Mouse (Mus musculus) liver, embryonic 15.5 days (tissue): ENCODE measurements at regions not wholly inside any gene's neighbourhood (a gene's known extent, or its start where the extent isn't known, plus 50 kb on each side); places are given as distances from the start of the nearest gene placed in this dataset.

ENCODE experiments used
- ATAC-seq: fragments of 200-750 bp; cut with Nextera tagmentation; 2 replicates; pipeline ENCODE4 v1.8.0; 2017; ENCODE audit warnings: moderate number of reproducible peaks, mild to moderate bottlenecking, moderate library complexity; ENCODE audit not compliant: insufficient read depth
- H3K27ac ChIP-seq: fragments of 300-500 bp; sonication (generic); replicated peaks from 2 replicates; pipeline ENCODE4 v1.5.1; 2015; ENCODE audit warnings: mild to moderate bottlenecking, inconsistent platforms
- H3K27me3 ChIP-seq: fragments of 300-500 bp; sonication (generic); 2 replicates; pipeline ENCODE4 v1.6.1; 2015; ENCODE audit warnings: mild to moderate bottlenecking, inconsistent platforms
- H3K36me3 ChIP-seq: fragments of 300-500 bp; sonication (generic); replicated peaks from 2 replicates; pipeline ENCODE4 v1.6.1; 2015; ENCODE audit warnings: moderate library complexity, mild to moderate bottlenecking, inconsistent platforms
- H3K4me1 ChIP-seq: fragments of 300-500 bp; sonication (generic); replicated peaks from 2 replicates; pipeline ENCODE4 v1.6.1; 2015; ENCODE audit warnings: inconsistent platforms
- H3K4me2 ChIP-seq: fragments of 300-500 bp; sonication (generic); 2 replicates; pipeline ENCODE4 v1.6.1; 2015; ENCODE audit warnings: moderate library complexity, mild to moderate bottlenecking, inconsistent platforms
- H3K4me3 ChIP-seq: fragments of 300-500 bp; sonication (generic); replicated peaks from 2 replicates; pipeline ENCODE4 v1.5.1; 2015; ENCODE audit warnings: mild to moderate bottlenecking, inconsistent platforms
- H3K9ac ChIP-seq: fragments of 300-500 bp; sonication (generic); 2 replicates; pipeline ENCODE4 v1.6.1; 2015; ENCODE audit warnings: moderate library complexity, mild to moderate bottlenecking, inconsistent platforms
- H3K9me3 ChIP-seq: fragments of 300-500 bp; sonication (generic); replicated peaks from 2 replicates; pipeline ENCODE4 v1.6.1; 2016; ENCODE audit warnings: inconsistent platforms
- WGBS: fragments of 180-500 bp; shearing (Covaris S2); methylation state at CpG from one replicate; pipeline ENCODE4 v1.1.7; 2015; ENCODE audit warnings: mixed read lengths; ENCODE audit not compliant: insufficient replicate concordance; 5-methylcytosine and 5-hydroxymethylcytosine counted together

GRCm38 (mm10) chrX:166718075-166718474 is 132.6 kb upstream of the Egfl6 start:
- no peak for ATAC-seq
- Histone ChIP-seq H3K27me3 (no peaks in the 10 kb centered on the region), H3K36me3 (no peaks in the 10 kb centered on the region), H3K4me3 (no peak overlapping the region), H3K9ac (no peak overlapping the region), H3K4me1 (no peaks in the 10 kb centered on the region), H3K4me2 (no peak overlapping the region), H3K27ac (no peak overlapping the region), H3K9me3 (no peaks in the 10 kb centered on the region)

GRCm38 (mm10) chrX:166709306-166709705 is 123.8 kb upstream of the Egfl6 start:
- no peak for ATAC-seq
- WGBS, result 51% methylated on average over 2 of the region's 2 CpGs

DNA sequence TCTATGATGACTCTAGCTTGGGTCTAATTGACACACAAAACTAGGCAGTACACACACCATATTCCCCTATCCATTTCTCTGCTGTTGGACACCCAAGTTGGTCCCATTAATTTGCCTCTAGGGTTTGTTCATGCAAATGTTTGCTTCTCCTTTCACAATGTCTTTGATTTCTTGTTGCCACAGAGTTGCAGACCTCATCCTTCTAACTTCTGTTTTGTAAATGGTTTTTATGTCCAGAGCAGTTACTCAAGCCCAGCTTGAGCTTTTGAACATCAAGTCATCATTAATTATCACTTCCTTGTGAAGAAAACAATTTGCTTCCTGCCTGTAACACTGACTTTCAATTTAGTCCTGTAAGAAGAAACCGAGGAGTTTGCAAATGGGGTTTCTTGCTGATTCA is 122.6 kb upstream of the Egfl6 start:
- Histone ChIP-seq H3K4me1 (no peaks in the 10 kb centered on the region), H3K9me3 (no peaks in the 10 kb centered on the region), H3K9ac (no peak overlapping the region), H3K27me3 (no peaks in the 10 kb centered on the region), H3K4me3 (no peak overlapping the region), H3K36me3 (no peaks in the 10 kb centered on the region), H3K4me2 (no peak overlapping the region), H3K27ac (no peak overlapping the region)
- ATAC-seq, result no peak
- WGBS, result 62% methylated on average over 1 of the region's 1 CpGs

More at GRCm38 (mm10) chrX:166709306-166709705, 123.8 kb upstream of the Egfl6 start:
- Histone ChIP-seq H3K27ac (no peak overlapping the region), H3K9me3 (no peaks in the 10 kb centered on the region), H3K4me3 (no peak overlapping the region), H3K4me2 (no peak overlapping the region), H3K36me3 (no peaks in the 10 kb centered on the region), H3K9ac (no peak overlapping the region), H3K4me1 (no peaks in the 10 kb centered on the region), H3K27me3 (no peaks in the 10 kb centered on the region)

GRCm38 (mm10) chrX:166707029-166707428 is 121.5 kb upstream of the Egfl6 start:
- Histone ChIP-seq H3K4me1 (no peaks in the 10 kb centered on the region), H3K27me3 (no peaks in the 10 kb centered on the region), H3K27ac (no peak overlapping the region), H3K4me3 (no peak overlapping the region), H3K9ac (no peak overlapping the region), H3K4me2 (no peak overlapping the region), H3K9me3 (no peaks in the 10 kb centered on the region), H3K36me3 (no peaks in the 10 kb centered on the region)
- 36% methylated on average over 1 of the region's 1 CpGs for WGBS
- no peak for ATAC-seq

GRCm38 (mm10) chrX:166704311-166704710 is 118.8 kb upstream of the Egfl6 start:
- Histone ChIP-seq H3K36me3 (no peaks in the 10 kb centered on the region), H3K4me3 (no peak overlapping the region)
- no peak for ATAC-seq

DNA sequence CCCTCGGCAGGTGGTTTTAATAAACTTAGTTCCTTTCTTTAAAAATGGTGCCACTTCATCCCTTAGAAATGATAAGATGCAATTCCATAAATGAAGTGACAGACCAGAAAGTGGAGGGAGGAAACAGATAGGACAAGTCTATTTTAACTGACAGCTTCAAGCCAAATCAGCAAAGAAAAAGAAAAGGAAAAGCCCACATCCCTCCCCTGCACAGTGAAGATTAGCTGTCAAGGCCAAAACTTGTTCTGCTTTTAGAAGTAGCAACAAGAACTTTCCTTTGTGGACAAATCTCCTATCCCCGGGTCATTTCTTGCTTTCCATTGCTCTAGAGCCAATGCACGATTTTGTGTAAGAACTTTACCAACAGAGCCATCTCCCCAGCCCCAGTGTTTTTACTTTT is 108.7 kb upstream of the Egfl6 start:
- H3K4me1 ChIP-seq, result no peaks in the 10 kb centered on the region
- ATAC-seq, result no peak
- WGBS, result 34% methylated on average over 3 of the region's 3 CpGs

More at GRCm38 (mm10) chrX:166704311-166704710, 118.8 kb upstream of the Egfl6 start:
- Histone ChIP-seq H3K9me3 (no peaks in the 10 kb centered on the region), H3K27ac (no peak overlapping the region), H3K4me1 (no peaks in the 10 kb centered on the region), H3K9ac (no peak overlapping the region), H3K27me3 (no peaks in the 10 kb centered on the region), H3K4me2 (no peak overlapping the region)
- 50% methylated on average over 2 of the region's 2 CpGs for WGBS

DNA sequence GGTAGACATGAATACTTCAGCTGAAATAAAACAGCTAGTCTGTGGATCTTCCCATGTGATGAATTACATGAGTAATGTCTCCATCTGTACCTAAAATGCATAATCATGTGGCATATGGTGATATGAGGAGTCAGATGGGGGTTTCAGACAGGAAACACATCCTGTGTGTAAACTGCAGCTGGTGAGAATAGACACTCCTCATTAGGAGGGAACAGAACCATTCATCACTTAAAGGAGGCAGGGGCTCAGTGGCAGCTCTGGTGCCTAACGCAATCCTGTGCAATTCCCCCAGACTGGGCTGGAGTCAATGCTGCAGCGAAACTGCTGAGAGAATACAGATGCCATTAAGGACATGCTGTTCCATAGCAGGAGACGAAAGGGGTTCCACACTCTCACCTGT is 103.3 kb upstream of the Egfl6 start:
- Histone ChIP-seq H3K4me3 (no peak overlapping the region), H3K9ac (no peak overlapping the region), H3K4me2 (no peak overlapping the region), H3K4me1 (no peaks in the 10 kb centered on the region), H3K9me3 (no peaks in the 10 kb centered on the region), H3K27ac (no peak overlapping the region), H3K36me3 (no peaks in the 10 kb centered on the region), H3K27me3 (no peaks in the 10 kb centered on the region)
- 50% methylated on average over 3 of the region's 3 CpGs for WGBS
- no peak for ATAC-seq

More for the DNA sequence above, 108.7 kb upstream of the Egfl6 start:
- no peaks in the 10 kb centered on the region for H3K36me3 ChIP-seq
- H3K27ac ChIP-seq, result no peak overlapping the region
- H3K9ac ChIP-seq, result no peak overlapping the region
- H3K4me3 ChIP-seq, result no peak overlapping the region
- H3K9me3 ChIP-seq, result no peaks in the 10 kb centered on the region
- H3K4me2 ChIP-seq, result no peak overlapping the region
- H3K27me3 ChIP-seq, result no peaks in the 10 kb centered on the region

DNA sequence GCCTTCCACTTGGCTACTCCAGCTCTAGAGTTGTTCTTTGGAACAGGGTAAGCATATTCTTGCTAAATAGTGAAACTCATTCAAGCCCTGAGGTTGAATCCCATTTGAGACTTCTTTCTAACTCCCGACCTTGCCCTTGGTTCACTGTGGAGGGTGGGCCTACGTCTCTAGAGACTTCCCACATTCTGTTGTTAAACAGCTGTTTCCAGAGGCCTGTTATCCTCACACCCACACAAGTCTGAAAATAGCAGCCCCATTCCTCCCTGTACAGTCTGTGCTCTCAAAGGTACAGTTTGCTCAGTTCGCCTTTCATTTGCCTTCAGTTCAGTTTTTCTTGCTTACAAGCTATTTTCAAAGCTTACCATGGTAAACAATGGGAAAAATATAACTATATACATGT is 87.9 kb upstream of the Egfl6 start:
- Histone ChIP-seq H3K9ac (no peak overlapping the region), H3K27me3 (peaks cover 4% of the 10 kb centered on the region; the same call in 1 of the 2 replicates), H3K27ac (no peak overlapping the region), H3K36me3 (no peaks in the 10 kb centered on the region), H3K4me3 (no peak overlapping the region), H3K4me1 (no peaks in the 10 kb centered on the region), H3K4me2 (no peak overlapping the region), H3K9me3 (no peaks in the 10 kb centered on the region)
- ATAC-seq, result no peak
- WGBS, result 48% methylated on average over 3 of the region's 3 CpGs

GRCm38 (mm10) chrX:166672617-166673016 is 87.1 kb upstream of the Egfl6 start:
- peak; percentile 95 for ATAC-seq
- H3K4me3 ChIP-seq, result no peak overlapping the region
- peaks cover 9% of the 10 kb centered on the region; the same call in 1 of the 2 replicates for H3K27me3 ChIP-seq
- no peaks in the 10 kb centered on the region for H3K9me3 ChIP-seq
- H3K4me1 ChIP-seq, result no peaks in the 10 kb centered on the region
- no peak overlapping the region for H3K4me2 ChIP-seq
- H3K9ac ChIP-seq, result no peak overlapping the region
- no peaks in the 10 kb centered on the region for H3K36me3 ChIP-seq
- 64% methylated on average over 1 of the region's 1 CpGs for WGBS
- H3K27ac ChIP-seq, result no peak overlapping the region

DNA sequence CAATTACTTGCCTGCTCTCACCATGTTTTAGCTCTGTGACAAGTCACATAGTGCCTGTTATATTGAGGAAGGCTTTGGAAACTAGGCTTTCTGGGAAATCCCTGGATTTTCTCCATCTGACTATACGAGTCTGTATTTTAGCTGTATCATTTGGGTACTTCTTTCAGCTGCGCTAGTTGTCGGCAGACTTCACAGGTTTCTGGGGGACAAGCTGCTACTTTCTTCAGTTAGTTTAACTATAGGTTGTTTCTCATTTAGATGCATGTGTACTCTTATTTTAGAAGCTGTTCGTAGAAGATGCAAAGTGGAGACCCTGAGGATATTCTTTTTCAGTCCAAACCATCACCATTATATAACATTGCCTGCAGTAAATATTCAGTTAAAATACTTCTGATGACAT is 86.3 kb upstream of the Egfl6 start:
- 78% methylated on average over 4 of the region's 4 CpGs for WGBS
- no peak for ATAC-seq
- H3K4me2 ChIP-seq, result no peak overlapping the region
- no peaks in the 10 kb centered on the region for H3K4me1 ChIP-seq
- no peak overlapping the region for H3K9ac ChIP-seq
- no peak overlapping the region for H3K27ac ChIP-seq
- H3K27me3 ChIP-seq, result peaks cover 11% of the 10 kb centered on the region
- no peak overlapping the region for H3K4me3 ChIP-seq
- H3K36me3 ChIP-seq, result no peaks in the 10 kb centered on the region
- H3K9me3 ChIP-seq, result no peaks in the 10 kb centered on the region

DNA sequence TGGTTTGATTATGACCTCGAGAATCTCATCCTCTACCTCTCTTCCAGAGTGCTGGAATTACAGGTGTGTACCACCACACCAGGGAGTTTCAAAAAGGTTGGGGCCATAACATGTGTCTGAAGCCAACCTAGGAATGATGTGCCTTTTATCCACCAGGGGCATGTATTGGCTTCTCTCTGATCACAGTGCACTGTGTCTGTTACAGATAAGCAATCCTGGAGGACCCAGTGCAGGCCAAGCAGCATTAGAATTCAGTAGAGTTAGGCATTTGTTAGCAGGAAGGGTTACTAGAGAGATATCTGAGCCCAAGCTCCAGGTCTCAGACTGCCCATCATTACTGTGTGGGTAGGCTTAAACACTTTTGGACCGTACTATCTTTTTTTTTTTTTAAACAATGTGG is 80.8 kb upstream of the Egfl6 start:
- H3K27me3 ChIP-seq, result peaks cover 11% of the 10 kb centered on the region
- no peak overlapping the region for H3K4me3 ChIP-seq
- H3K9ac ChIP-seq, result no peak overlapping the region
- H3K9me3 ChIP-seq, result no peaks in the 10 kb centered on the region
- H3K27ac ChIP-seq, result no peak overlapping the region
- no peaks in the 10 kb centered on the region for H3K4me1 ChIP-seq
- peak; percentile 34; the same call in 1 of the 2 replicates for ATAC-seq
- WGBS, result 44% methylated on average over 2 of the region's 2 CpGs
- H3K4me2 ChIP-seq, result no peak overlapping the region
- no peaks in the 10 kb centered on the region for H3K36me3 ChIP-seq

GRCm38 (mm10) chrX:166661808-166662207 is 76.3 kb upstream of the Egfl6 start:
- H3K9ac ChIP-seq, result no peak overlapping the region
- H3K27me3 ChIP-seq, result peaks cover 5% of the 10 kb centered on the region; the same call in 1 of the 2 replicates
- no peak overlapping the region for H3K4me2 ChIP-seq
- no peak overlapping the region for H3K27ac ChIP-seq
- no peaks in the 10 kb centered on the region for H3K4me1 ChIP-seq
- H3K4me3 ChIP-seq, result no peak overlapping the region
- 0 out of 2 replicates have a peak, but pooled peaks have one; percentile 28 for ATAC-seq
- 35% methylated on average over 6 of the region's 6 CpGs for WGBS
- H3K36me3 ChIP-seq, result no peaks in the 10 kb centered on the region
- H3K9me3 ChIP-seq, result no peaks in the 10 kb centered on the region
